8 mouse cellular contexts compared by ENCODE assay signal in the genomic region with DNA sequence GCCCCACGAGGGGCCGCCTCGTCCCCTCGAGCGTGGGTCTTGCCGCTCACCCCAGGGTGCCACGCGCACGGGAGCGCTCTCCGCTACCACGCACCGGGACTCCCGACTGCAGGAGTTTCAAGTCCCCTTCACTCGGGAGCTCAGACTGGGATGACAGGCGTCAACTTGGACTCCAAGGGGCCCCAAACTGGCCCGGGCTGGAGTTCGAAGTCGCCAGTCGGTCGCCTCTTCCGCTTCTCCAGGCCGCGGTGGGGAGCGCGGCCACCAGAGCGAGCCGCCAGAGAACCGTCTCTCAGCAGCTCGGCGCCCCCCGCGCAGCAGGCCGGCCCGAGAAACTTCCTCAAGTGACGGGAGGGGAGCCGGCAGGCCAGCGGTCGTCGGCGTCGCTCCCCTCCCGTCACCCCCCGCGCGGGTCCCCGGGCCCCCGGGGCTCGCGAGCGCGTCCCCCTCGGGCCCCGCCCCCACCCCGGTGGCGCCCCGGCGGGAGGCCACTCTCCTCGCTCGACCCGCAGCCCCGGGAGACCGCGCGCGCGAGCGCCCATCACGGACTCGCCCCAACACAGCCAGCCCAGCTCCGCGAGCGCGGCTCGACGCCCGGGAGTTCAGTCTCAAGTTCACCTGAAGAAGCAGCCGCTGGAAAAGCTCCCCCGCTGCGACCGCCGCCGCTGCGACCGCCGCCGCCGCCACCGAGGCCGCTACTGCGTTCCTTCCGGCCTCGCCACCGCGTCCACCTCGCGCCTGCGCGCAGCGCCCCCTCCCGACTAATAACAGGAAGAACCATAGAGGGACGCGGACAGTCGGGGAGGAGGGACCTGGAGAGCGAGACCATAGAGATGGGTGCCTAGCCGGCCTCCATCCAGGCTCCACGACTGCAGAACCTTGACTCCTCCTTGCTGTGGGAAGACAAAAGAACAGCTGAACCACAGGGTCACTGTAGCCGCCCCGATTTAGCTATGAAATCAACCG. TPM values are rescaled to one million over a fixed set of nuclear protein-coding genes. Genes with fewer than 3 reads are reported as not detected.
DNase-seq lines count a peak whose midpoint lies in the region; ATAC-seq lines count a peak whose summit lies in the region.

A gene (minus strand): TSS at position 714 of the 966 bp plus-strand sequence.

- ATAC-seq in megakaryocyte progenitor cell, adult 5-6 weeks (replicated peaks; ENCODE audit: poor library complexity) = peak; percentile 97

- peak; percentile 98 for DNase-seq in adipocyte (ENCODE audit: low spot score)
- DNase-seq in embryo, embryonic 10 days (ENCODE audit: low spot score) = peak; percentile 95
- DNase-seq in gastrocnemius, postnatal 10 days = peak; percentile 95
- peak; percentile 93 for DNase-seq in induced T-regulatory cell, adult 2 months (ENCODE audit: low read depth)
- peak; percentile 86 to 96 for DNase-seq in left cerebral cortex, adult 9 months (ENCODE audit: low spot score in 2 of 2)
- DNase-seq in right cerebral cortex, postnatal 14 days = peak; percentile 94
- DNase-seq in urinary bladder, postnatal 36 days (ENCODE audit: low spot score in 2 of 2) = peak; percentile 86 to 93

RNA-seq across cellular contexts. Expression of the gene that starts here (rescaled TPM):
- total RNA-seq in gastrocnemius, postnatal 10 days (2021) = 10 to 100 TPM; 22.1 to 25.9 TPM
- 43.8 and 53.6 TPM in 2 replicates for total RNA-seq in megakaryocyte progenitor cell, adult 5-6 weeks (2015)
- total RNA-seq in megakaryocyte progenitor cell, adult 5-6 weeks (2017) = 38.2 and 40.9 TPM in 2 replicates

Comparison
In these comparisons a context has a peak if more than half of its experiments do, and no peak if none do; other contexts are left out.
1. Peak in every context shown above with its lines: DNase-seq and ATAC-seq.